Mouse (Mus musculus) Patski (cell line): ENCODE measurements around the gene Mthfd2. TPM values are rescaled to one million over a fixed set of nuclear protein-coding genes. Genes with fewer than 3 reads are reported as not detected.
A peak's percentile ranks its signal among the peaks of the same experiment; 100 is the strongest.
"Not testable (repeated sequence)": the region's sequence is repeated elsewhere in the genome, so short reads cannot be mapped to it uniquely, and the experiment has no call there.

Source experiments
- ATAC-seq: fragments of 100-300 bp; one replicate; pipeline ENCODE4 v1.8.0; 2021
- CTCF ChIA-PET: fragments of 350-600 bp; sonication (Branson Sonifier 250); formaldehyde crosslinking; loops from one replicate; lab custom pipeline; 2022; ENCODE audit warnings: inconsistent platforms; lab: Charles Lee
- POLR2A ChIA-PET: fragments of 350-600 bp; sonication (Branson Sonifier 250); formaldehyde crosslinking; loops from one replicate; lab custom pipeline; 2022; ENCODE audit warnings: antibody characterized with exemption, inconsistent platforms; lab: Charles Lee
- DNase-seq: peaks from one replicate; pipeline ENCODE4 v3.0.0-alpha.2; 2011; ENCODE audit warnings: low read depth, low spot score
- H3K27me3 ChIP-seq: fragments of 371-371 bp; one replicate; pipeline ENCODE4 v1.5.1; 2021
- CTCF ChIP-seq: fragments of 100-300 bp; IDR thresholded peaks from one replicate; pipeline ENCODE4 v1.5.1; 2021
- in situ Hi-C: fragments of 300-500 bp; cut with MboI; formaldehyde crosslinking; loops from 3 replicates; pipeline ENCODE4 v1.11.1; 2018; ENCODE audit warnings: low pct_unique_long_range_greater_than_20kb, mixed read lengths
- polyA plus RNA-seq: library from polyadenylated mRNA; unstranded; gene quantifications from one replicate; pipeline ENCODE4 v1.2.3, GENCODE M21; 2021

Mthfd2 gene
- polyA plus RNA-seq, 1 experiment from 2014 or later: 117 TPM

DNA sequence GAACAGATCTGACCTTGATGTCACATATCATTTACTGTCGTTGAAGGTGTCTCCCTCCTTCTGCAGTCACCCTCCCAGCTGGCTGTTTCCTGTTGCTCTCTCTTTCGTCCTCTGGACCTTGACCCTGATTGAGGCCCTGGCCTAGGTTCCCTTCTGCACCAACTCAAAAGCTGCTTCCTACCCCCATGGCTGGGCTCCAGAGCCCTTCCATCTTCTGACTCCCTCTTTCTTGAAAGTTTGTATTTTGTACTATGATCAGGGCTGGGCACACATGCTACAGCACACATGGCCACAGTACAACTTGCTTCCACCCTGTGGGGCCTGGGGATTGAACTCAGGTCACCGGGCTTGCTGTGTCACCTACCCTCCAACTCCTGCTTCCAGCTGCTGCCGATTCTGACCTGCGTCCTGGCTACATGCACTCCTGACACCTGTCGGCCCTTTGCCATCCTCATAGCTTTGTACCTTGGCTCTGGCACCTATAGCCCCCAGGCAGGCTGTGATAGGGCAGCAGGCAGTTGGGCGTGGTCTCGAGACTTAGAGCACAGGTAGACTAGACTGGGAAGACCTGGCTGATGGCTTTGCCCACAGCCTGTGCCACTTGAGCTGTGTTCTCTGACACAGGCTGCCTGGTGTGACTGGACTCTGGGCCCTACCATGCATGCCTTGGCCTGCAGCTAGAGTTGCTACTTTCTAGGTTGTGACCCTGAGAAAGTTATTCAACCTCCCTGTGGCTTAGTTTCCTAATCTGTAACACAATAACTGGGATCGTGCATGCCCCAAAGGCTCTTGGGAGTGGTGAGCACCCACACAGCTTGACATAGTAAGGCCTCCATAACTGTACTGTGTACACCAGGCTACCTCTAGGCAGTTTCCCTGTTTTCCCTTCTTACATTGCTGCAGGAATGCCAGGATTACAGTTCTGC is 29.4 kb upstream of the Mthfd2 start:
- in situ Hi-C loops: loop anchor here (5.0 kb wide), 2 partner anchors 157 to 317 kb away; no protein-coding TSS in a partner anchor
- no peak for DNase-seq
- CTCF ChIA-PET: interaction anchor here (1.3 kb wide), 1 partner anchor 155 kb away, joined by 13 read pairs; no protein-coding TSS in a partner anchor
- no peak for ATAC-seq
- no peak for TF ChIP-seq CTCF
- POLR2A ChIA-PET: no interaction called here
- H3K27me3 ChIP-seq: no peaks in the 10 kb centered on the region

DNA sequence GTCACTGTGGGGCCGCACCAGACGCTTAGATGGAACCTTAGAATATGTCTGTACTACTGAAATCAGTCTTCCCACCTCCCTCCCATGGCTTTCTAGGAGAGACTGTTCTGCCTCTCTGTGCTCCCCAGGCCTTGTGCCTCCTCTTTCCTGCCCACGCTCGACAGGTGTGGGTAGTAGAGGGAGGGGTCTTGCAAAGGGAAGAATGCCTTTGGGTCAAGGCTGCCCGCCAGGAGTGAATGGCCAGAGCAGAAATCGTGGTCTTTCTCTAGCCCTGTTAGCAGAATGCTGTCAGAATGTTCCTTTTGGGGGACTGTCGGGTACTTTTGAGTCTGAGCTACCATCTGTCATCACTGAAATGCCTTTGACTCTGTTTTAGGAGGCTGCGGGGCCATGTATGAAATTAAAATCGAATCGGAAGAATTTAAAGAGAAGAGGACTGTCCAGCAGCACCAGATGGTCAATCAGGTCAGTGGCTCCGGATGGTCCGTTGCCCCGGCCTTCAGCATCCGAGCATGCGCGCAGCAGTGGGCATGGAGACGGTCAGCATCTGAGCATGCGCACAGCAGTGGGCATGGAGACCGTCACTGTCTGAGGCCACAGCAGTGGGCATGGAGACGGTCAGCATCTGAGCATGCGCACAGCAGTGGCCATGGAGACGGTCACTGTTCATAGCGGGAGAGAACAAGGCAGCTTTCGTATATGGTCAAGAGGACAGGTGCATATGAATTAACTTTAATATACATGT is 27.1 kb upstream of the Mthfd2 start:
- no peak for TF ChIP-seq CTCF
- ChIA-PET POLR2A (interaction anchor here (0.6 kb wide), 1 partner anchor 10 kb away, joined by 3 read pairs; no protein-coding TSS in a partner anchor), CTCF (interaction anchor here (3.3 kb wide), 1 partner anchor 157 kb away, joined by 18 read pairs; no protein-coding TSS in a partner anchor)
- DNase-seq (no peak), ATAC-seq (no peak)
- in situ Hi-C loops: loop anchor here (5.0 kb wide), 1 partner anchor 319 kb away; no protein-coding TSS in a partner anchor
- H3K27me3 ChIP-seq: no peaks in the 10 kb centered on the region

GRCm38 (mm10) chr6:83351490-83352160 is 25.9 kb upstream of the Mthfd2 start:
- CTCF ChIA-PET: interaction anchor here (1.2 to 3.3 kb wide), 2 partner anchors 14 to 158 kb away, joined by 3 to 18 read pairs; no protein-coding TSS in a partner anchor
- TF ChIP-seq CTCF: no peak
- ATAC-seq (no peak), DNase-seq (no peak)
- in situ Hi-C loops: loop anchor here (5.0 kb wide), 1 partner anchor 321 kb away; no protein-coding TSS in a partner anchor
- POLR2A ChIA-PET: interaction anchor here (0.7 kb wide), 1 partner anchor 25 kb away, joined by 3 read pairs; no protein-coding TSS in a partner anchor
- H3K27me3 ChIP-seq: no peaks in the 10 kb centered on the region

DNA sequence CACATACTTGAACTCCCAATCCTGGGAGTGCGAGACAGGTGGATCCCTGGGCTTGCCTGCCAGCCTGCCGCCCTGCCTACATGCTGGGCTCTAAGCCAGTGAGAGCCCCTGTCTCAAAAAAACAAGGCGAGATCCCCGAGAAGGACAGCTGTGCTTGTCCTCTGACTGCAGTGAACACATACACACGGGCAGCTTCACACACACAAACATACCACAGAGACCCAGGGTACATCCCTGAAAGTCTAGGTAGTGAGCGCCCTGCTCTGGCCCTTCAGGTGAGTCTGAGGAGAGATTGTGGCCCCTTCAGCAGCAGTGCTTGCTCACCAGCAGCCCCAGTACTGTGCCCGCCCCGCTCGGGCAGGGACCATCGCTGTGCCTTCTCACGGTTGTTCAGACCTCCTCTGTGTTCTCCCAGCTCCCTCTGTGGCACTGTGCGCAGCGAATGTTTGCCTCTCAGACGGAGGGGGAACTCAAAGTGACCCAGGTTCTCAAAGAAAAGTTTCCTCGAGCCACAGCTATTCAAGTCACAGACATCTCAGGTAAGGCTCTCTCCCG is 25.2 kb upstream of the Mthfd2 start:
- no peaks in the 10 kb centered on the region for H3K27me3 ChIP-seq
- TF ChIP-seq CTCF: no peak
- DNase-seq: no peak
- CTCF ChIA-PET: interaction anchor here (1.2 to 3.3 kb wide), 3 partner anchors 11 to 159 kb away, joined by 3 to 18 read pairs (median 8); no protein-coding TSS in a partner anchor
- ATAC-seq: no peak
- POLR2A ChIA-PET: no interaction called here
- in situ Hi-C loops: loop anchor here (5.0 kb wide), 1 partner anchor 321 kb away; no protein-coding TSS in a partner anchor

DNA sequence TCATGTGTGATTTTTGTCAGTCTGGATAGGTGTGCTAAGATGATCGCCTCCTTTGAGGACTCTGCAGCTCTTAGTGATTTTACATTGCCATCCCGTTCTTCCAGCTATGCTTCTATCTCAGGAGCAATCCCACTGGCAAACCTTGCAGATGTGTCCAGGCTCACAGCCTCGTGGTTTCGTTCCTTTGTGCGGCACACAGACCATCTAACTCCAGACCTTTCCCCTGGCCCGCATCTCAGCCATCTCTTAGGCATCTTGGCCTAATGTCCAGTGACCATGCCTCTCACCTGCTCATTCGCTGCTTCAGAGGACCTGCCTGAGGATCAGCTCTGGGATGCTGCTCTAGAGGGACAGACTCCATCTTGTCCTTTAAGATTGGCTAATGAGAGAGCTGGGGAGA is 24.5 kb upstream of the Mthfd2 start:
- DNase-seq (no peak), ATAC-seq (no peak)
- in situ Hi-C loops: loop anchor here (5.0 kb wide), 1 partner anchor 322 kb away; no protein-coding TSS in a partner anchor
- no peaks in the 10 kb centered on the region for H3K27me3 ChIP-seq
- CTCF ChIA-PET: interaction anchor here (1.1 to 1.8 kb wide), 5 partner anchors 10 to 166 kb away, joined by 3 to 8 read pairs (median 3); no protein-coding TSS in a partner anchor
- POLR2A ChIA-PET: interaction anchor here (0.6 to 1.3 kb wide), 4 partner anchors 19 to 659 kb away, joined by 3 to 5 read pairs (median 4); no protein-coding TSS in a partner anchor
- TF ChIP-seq CTCF: no peak

DNA sequence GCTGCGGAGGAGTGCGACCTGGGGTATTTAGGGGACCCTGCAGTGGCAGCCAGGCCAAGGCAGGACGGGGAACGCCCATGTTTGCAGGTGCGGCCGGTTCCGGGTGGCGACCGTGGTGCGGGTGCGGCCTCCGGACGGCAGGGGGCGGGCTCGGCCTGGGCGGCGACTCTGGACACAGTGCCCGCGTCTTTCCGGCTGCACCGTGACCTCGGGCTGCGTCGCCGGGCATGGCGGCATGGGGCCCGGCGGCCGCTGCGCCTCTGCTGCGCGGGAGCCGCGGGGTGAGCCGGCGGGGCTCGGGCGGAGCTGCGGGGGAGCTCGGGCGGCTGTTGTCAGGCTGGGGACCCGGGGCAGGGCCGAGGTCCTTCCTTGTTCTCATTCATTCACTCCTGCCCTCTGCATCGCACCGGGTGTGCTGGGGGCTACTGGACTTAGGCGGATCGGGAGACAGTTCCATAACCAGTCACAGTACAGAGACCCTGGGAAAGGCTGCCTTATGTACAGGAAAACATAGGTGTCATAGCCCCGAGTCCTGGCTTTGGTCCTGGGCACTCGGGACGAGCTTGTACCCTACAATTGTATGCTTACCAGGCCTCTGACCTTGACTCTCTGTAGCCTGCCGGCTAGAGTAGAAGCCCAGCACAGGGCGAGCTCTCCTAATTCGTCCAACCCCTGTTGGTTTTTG is 23.7 kb upstream of the Mthfd2 start:
- TF ChIP-seq CTCF: no peak
- ATAC-seq: peak; percentile 93
- in situ Hi-C loops: no loop called here
- no peaks in the 10 kb centered on the region for H3K27me3 ChIP-seq
- ChIA-PET POLR2A (interaction anchor here (0.6 to 1.3 kb wide), 4 partner anchors 20 to 660 kb away, joined by 3 to 5 read pairs (median 4); no protein-coding TSS in a partner anchor), CTCF (interaction anchor here (1.1 to 1.8 kb wide), 5 partner anchors 9 to 167 kb away, joined by 3 to 8 read pairs (median 3); no protein-coding TSS in a partner anchor)
- DNase-seq: no peak

DNA sequence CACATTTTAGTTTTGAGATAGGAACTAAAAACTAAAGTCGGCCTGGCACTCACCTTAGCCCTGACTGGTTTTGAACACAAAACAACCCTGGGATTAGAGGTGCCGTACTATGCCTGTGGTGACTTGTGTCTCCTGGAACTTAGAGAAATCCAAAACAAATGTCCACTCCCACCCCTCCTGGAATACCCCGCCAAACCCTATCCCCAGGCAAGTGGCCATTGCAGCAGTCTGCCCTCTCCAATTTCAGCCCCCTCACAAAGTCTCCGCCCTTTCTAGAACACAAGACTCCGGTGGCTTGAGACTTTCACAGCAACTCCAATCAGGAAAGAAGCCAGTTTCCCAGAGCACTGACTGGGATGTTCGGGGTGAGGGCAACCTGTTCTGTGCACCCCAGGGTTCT is 23.2 kb upstream of the Mthfd2 start, which contains the start of gene Bola3:
Bola3 (plus strand) TSS at position 275 of the 400 bp plus-strand sequence.
- no peaks in the 10 kb centered on the region for H3K27me3 ChIP-seq
- in situ Hi-C loops: no loop called here
- ChIA-PET POLR2A (no interaction called here), CTCF (interaction anchor here (1.2 kb wide), 1 partner anchor 14 kb away, joined by 3 read pairs; no protein-coding TSS in a partner anchor)
- no peak for DNase-seq
- peak; percentile 55 for ATAC-seq
- TF ChIP-seq CTCF: no peak

DNA sequence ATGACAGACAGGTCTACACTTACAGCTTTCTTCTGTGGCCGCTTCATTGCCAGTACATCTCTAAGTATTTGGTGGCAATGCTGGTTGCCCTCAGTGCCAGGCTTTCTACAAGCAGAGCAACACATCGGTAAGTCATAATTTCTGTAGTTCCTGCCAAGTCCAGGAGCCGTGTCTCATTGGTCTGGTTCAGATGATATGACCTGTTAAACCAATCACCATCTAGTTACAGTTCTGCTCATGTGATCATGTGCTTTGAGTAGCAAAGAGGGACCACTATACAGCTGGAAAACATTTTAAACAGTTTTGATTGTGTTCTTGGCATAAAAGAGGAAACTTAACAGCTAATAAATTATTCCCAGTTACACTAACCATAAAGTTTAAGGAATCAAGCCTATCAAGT is 22.2 kb upstream of the Mthfd2 start:
- POLR2A ChIA-PET: no interaction called here
- CTCF ChIA-PET: interaction anchor here (1.1 to 1.2 kb wide), 2 partner anchors 13 to 165 kb away, joined by 3 to 4 read pairs; no protein-coding TSS in a partner anchor
- no peak for DNase-seq
- in situ Hi-C loops: no loop called here
- ATAC-seq: no peak
- no peak for TF ChIP-seq CTCF
- H3K27me3 ChIP-seq: no peaks in the 10 kb centered on the region

GRCm38 (mm10) chr6:83345285-83345684 is 19.6 kb upstream of the Mthfd2 start:
- H3K27me3 ChIP-seq, ATAC-seq, POLR2A ChIA-PET, CTCF ChIA-PET, in situ Hi-C loops, DNase-seq: not testable (repeated sequence)
